Mouse (Mus musculus) left cerebral cortex, postnatal 4 days (tissue): ENCODE results near the gene Lhx3. TPM values are rescaled to one million over a fixed set of nuclear protein-coding genes. Genes with fewer than 3 reads are reported as not detected.

ENCODE experiments used
- DNase-seq: peaks from one replicate; pipeline ENCODE4 v3.0.0-alpha.2; 2022
- intact Hi-C: fragments of 180-260 bp; cut with DNase I; formaldehyde crosslinking; loops from one replicate; pipeline ENCODE4 v1.15.1; 2025
- total RNA-seq, 2 experiments: library from RNA; stranded (reverse); gene quantifications; 2 replicates each; pipeline ENCODE4 v1.2.3; 2021

The Lhx3 gene
- not detected for total RNA-seq

- peak; percentile 75 for DNase-seq
- intact Hi-C loops = no loop called here
Observed at GRCm38 (mm10) chr2:26208126-26208789, at the start of gene Lhx3. Gene Lhx3 (minus strand): TSS chr2:26208289.

GRCm38 (mm10) chr2:26257315-26258096 is 49.4 kb upstream of the Lhx3 start:
- no peak for DNase-seq
- intact Hi-C loops = no loop called here

GRCm38 (mm10) chr2:26254816-26255215 is 46.7 kb upstream of the Lhx3 start:
- DNase-seq = peak; percentile 73
- intact Hi-C loops = no loop called here

- DNase-seq = no peak
- intact Hi-C loops = no loop called here
Observed at GRCm38 (mm10) chr2:26252514-26253206, 44.6 kb upstream of the Lhx3 start.

- DNase-seq = no peak
- intact Hi-C loops = no loop called here
Observed at GRCm38 (mm10) chr2:26247531-26247930, 39.4 kb upstream of the Lhx3 start.

GRCm38 (mm10) chr2:26240841-26241240 is 32.8 kb upstream of the Lhx3 start:
- intact Hi-C loops = no loop called here
- peak; percentile 63 for DNase-seq

- peak; percentile 77 for DNase-seq
- intact Hi-C loops = no loop called here
Observed at GRCm38 (mm10) chr2:26240330-26240729, 32.2 kb upstream of the Lhx3 start.

- peak; percentile 96 for DNase-seq
- intact Hi-C loops = no loop called here
Observed at GRCm38 (mm10) chr2:26237290-26237782, 29.2 kb upstream of the Lhx3 start, which contains the start of gene Qsox2. Gene Qsox2 (minus strand): TSS chr2:26237525.

- DNase-seq = no peak
- intact Hi-C loops = no loop called here
Observed at GRCm38 (mm10) chr2:26236681-26237289, 28.7 kb upstream of the Lhx3 start.

GRCm38 (mm10) chr2:26234771-26235170 is 26.7 kb upstream of the Lhx3 start:
- no peak for DNase-seq
- intact Hi-C loops = no loop called here

GRCm38 (mm10) chr2:26234253-26234652 is 26.2 kb upstream of the Lhx3 start:
- DNase-seq = no peak
- intact Hi-C loops = no loop called here

- no peak for DNase-seq
- intact Hi-C loops = no loop called here
Observed at GRCm38 (mm10) chr2:26231366-26231765, 23.3 kb upstream of the Lhx3 start.

- DNase-seq = no peak
- intact Hi-C loops = no loop called here
Observed at GRCm38 (mm10) chr2:26230253-26230652, 22.2 kb upstream of the Lhx3 start.

GRCm38 (mm10) chr2:26227788-26228187 is 19.7 kb upstream of the Lhx3 start:
- intact Hi-C loops = no loop called here
- DNase-seq = peak; percentile 39

GRCm38 (mm10) chr2:26225242-26225641 is 17.2 kb upstream of the Lhx3 start:
- intact Hi-C loops = no loop called here
- DNase-seq = no peak

GRCm38 (mm10) chr2:26223961-26224360 is 15.9 kb upstream of the Lhx3 start:
- intact Hi-C loops = no loop called here
- DNase-seq = peak; percentile 55

- intact Hi-C loops = no loop called here
- DNase-seq = peak; percentile 92
Observed at GRCm38 (mm10) chr2:26214526-26214925, 6.4 kb upstream of the Lhx3 start.

GRCm38 (mm10) chr2:26209566-26209965 is 1.5 kb upstream of the Lhx3 start:
- no peak for DNase-seq

GRCm38 (mm10) chr2:26207559-26207958 is 530 bp downstream of the Lhx3 start:
- intact Hi-C loops = no loop called here
- DNase-seq = peak; percentile 69

More at GRCm38 (mm10) chr2:26209566-26209965, 1.5 kb upstream of the Lhx3 start:
- intact Hi-C loops = no loop called here

GRCm38 (mm10) chr2:26205761-26206160 is 2.3 kb downstream of the Lhx3 start:
- no peak for DNase-seq
- intact Hi-C loops = no loop called here

GRCm38 (mm10) chr2:26205126-26205525 is 3.0 kb downstream of the Lhx3 start:
- intact Hi-C loops = no loop called here
- no peak for DNase-seq
